Mouse (Mus musculus): ENCODE data around the gene 4933415A04Rik. TPM values are rescaled to one million over a fixed set of nuclear protein-coding genes. Genes with fewer than 3 reads are reported as not detected.

The 4933415A04Rik gene
- polyA plus RNA-seq, 1 experiment, result 0.05 TPM

DNA sequence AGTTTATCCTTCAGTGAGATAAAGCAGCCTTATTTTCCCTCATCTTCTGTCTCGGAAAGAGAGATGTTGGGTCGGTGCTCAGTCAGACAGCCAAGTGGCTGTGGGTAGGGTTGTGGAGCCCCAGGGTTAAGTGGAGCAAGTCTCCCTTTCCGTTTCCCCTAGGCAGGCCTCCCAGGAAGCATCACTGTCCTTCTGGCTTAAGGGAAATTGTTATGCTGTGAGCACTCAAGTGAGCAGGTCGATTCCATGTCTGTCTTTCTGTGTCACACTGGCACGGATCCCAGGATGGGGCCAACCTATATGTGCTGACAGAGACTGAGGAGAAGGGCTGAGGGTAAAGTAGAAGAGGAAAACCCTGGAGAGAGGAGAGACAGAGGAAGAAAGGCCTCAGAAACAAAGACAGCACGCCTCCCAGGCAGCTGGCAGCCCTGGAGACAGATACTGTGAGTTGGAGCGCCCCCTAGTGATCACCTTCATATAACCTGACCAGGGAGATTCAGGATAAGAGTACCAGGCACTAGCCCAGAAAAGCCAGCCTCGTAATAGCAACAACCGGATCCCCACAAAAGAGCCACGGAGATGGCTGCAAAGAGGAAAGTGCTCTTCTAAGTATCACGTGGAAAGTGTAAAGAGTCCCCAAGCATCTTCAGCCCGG lies 26.1 kb downstream of the 4933415A04Rik start:
- TF ChIP-seq POLR2A (IDR thresholded peaks at IDR 0.05; ENCODE audit: low read depth, low read length) (no peak), CTCF (IDR thresholded peaks at IDR 0.05; ENCODE audit: extremely low read depth, insufficient read depth, insufficient read length, insufficient replicate concordance) (peak; percentile 52; the same call in 1 of the 2 replicates)
- H3K4me1 ChIP-seq (ENCODE audit: control insufficient read depth, insufficient read depth, insufficient read length), result no peaks in the 10 kb centered on the region
- no peaks in the 10 kb centered on the region for H3K27me3 ChIP-seq (ENCODE audit: control insufficient read depth, insufficient read depth, low read length)
- H3K27ac ChIP-seq (ENCODE audit: insufficient read depth, low read length), result no peak overlapping the region
- H3K36me3 ChIP-seq (ENCODE audit: control insufficient read depth, insufficient read depth, low read length), result no peaks in the 10 kb centered on the region
- WGBS, result 40% methylated on average over 12 of the region's 12 CpGs
- peak; percentile 8 to 51 for DNase-seq (ENCODE audit: low read depth in 1 of 2, low spot score in 2 of 2)
- no peak overlapping the region for H3K4me3 ChIP-seq (ENCODE audit: extremely low read depth, insufficient read depth, insufficient read length)

DNA sequence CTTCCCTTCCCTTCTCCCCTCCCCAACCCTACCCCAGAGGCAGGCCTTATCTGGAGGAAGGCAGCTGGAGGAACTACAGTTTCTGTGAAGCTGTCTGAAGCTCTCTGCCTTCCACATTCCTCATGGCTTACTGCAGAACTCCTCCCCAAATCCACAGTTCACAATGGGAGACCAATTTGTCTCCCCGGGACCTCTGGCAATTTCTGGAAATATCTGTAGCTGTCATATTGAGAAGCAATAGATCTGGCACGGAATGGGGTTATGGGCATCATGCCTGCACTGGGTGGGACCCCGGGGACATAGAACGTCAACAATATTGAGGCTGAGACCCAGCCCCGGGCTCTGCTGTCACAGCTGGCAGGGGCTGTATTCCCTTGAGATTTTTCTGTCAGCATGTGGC lies 31.1 kb downstream of the 4933415A04Rik start:
- H3K27me3 ChIP-seq (ENCODE audit: control insufficient read depth, insufficient read depth, low read length), result no peaks in the 10 kb centered on the region
- 71% methylated on average over 5 of the region's 5 CpGs for WGBS
- DNase-seq (ENCODE audit: low read depth in 1 of 2, low spot score in 2 of 2), result no peak
- no peaks in the 10 kb centered on the region for H3K36me3 ChIP-seq (ENCODE audit: control insufficient read depth, insufficient read depth, low read length)
- no peak overlapping the region for H3K4me3 ChIP-seq (ENCODE audit: extremely low read depth, insufficient read depth, insufficient read length)
- no peaks in the 10 kb centered on the region for H3K4me1 ChIP-seq (ENCODE audit: control insufficient read depth, insufficient read depth, insufficient read length)
- TF ChIP-seq CTCF (IDR thresholded peaks at IDR 0.05; ENCODE audit: extremely low read depth, insufficient read depth, insufficient read length, insufficient replicate concordance) (no peak), POLR2A (IDR thresholded peaks at IDR 0.05; ENCODE audit: low read depth, low read length) (no peak)
- H3K27ac ChIP-seq (ENCODE audit: insufficient read depth, low read length), result no peak overlapping the region

DNA sequence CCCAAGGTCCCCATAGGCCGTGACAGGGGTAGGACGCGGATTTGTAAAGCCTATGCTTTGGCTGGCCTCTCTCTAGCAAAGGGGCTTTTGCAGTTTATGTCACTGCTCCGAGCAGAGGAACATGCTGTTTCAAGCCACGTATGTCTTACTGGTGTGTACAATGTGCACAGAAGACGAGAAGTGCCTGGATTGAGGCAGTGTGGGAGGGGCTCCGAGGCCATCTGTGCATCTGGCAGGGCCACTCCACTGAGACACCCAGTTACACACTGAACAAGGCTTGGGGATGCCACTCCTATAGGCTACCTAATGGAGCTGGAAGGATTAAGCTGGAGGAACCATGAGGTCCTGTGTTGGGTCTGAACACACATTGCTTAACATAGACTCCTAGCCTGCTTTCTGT lies 31.6 kb downstream of the 4933415A04Rik start:
- TF ChIP-seq CTCF (IDR thresholded peaks at IDR 0.05; ENCODE audit: extremely low read depth, insufficient read depth, insufficient read length, insufficient replicate concordance) (no peak), POLR2A (IDR thresholded peaks at IDR 0.05; ENCODE audit: low read depth, low read length) (no peak)
- no peak for DNase-seq (ENCODE audit: low read depth in 1 of 2, low spot score in 2 of 2)
- 81% methylated on average over 7 of the region's 7 CpGs for WGBS
- Histone ChIP-seq H3K4me3 (ENCODE audit: extremely low read depth, insufficient read depth, insufficient read length) (no peak overlapping the region), H3K4me1 (ENCODE audit: control insufficient read depth, insufficient read depth, insufficient read length) (no peaks in the 10 kb centered on the region), H3K27me3 (ENCODE audit: control insufficient read depth, insufficient read depth, low read length) (no peaks in the 10 kb centered on the region), H3K36me3 (ENCODE audit: control insufficient read depth, insufficient read depth, low read length) (no peaks in the 10 kb centered on the region), H3K27ac (ENCODE audit: insufficient read depth, low read length) (no peak overlapping the region)

DNA sequence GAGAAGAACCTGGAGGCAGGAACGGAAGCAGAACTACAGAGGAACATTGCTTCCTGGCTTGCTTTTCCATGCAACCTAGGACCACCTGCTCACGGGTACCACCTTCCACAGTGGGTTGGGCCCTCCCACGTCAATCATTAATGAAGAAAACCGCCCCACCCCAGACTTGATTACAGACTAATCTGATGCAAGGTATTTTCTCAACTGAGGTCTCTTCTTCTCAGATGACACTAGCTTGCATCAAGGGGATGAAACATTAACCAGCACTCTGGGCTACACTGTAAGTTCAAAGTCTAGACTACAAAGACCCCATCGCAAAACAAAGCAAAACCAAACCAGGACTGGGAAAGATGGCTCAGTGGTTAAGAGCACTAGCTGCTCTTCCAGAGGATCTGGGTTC lies 34.9 kb downstream of the 4933415A04Rik start:
- 88% methylated on average over 5 of the region's 5 CpGs for WGBS
- no peaks in the 10 kb centered on the region for H3K27me3 ChIP-seq (ENCODE audit: control insufficient read depth, insufficient read depth, low read length)
- no peak for TF ChIP-seq POLR2A (IDR thresholded peaks at IDR 0.05; ENCODE audit: low read depth, low read length)
- TF ChIP-seq CTCF (IDR thresholded peaks at IDR 0.05; ENCODE audit: extremely low read depth, insufficient read depth, insufficient read length, insufficient replicate concordance), result no peak
- H3K27ac ChIP-seq (ENCODE audit: insufficient read depth, low read length), result no peak overlapping the region
- H3K4me1 ChIP-seq (ENCODE audit: control insufficient read depth, insufficient read depth, insufficient read length), result no peaks in the 10 kb centered on the region
- H3K36me3 ChIP-seq (ENCODE audit: control insufficient read depth, insufficient read depth, low read length), result no peaks in the 10 kb centered on the region
- no peak overlapping the region for H3K4me3 ChIP-seq (ENCODE audit: extremely low read depth, insufficient read depth, insufficient read length)
- DNase-seq (ENCODE audit: low read depth in 1 of 2, low spot score in 2 of 2), result no peak

DNA sequence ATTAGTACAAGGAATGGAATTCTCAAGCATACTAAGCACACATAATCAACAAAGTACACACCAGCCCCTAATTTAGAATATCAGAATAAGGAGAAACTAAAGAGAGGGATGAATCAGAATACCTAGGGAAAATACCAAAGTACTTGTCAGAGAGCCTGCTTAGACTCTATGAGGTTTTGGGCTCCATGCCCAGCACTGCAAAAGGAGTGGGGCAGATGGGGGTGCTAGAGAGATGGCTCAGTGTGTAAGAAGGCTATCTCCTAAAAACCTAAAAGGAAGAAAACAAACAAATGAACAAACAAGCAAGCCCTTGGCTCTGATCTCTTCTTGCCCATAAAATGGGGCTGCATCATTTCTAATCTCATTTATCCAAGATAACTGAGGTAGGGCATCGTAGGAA lies 37.5 kb downstream of the 4933415A04Rik start:
- 97% methylated on average over 1 of the region's 1 CpGs for WGBS
- DNase-seq (ENCODE audit: low read depth in 1 of 2, low spot score in 2 of 2), result no peak
- H3K36me3 ChIP-seq (ENCODE audit: control insufficient read depth, insufficient read depth, low read length), result no peaks in the 10 kb centered on the region
- no peak overlapping the region for H3K27ac ChIP-seq (ENCODE audit: insufficient read depth, low read length)
- H3K27me3 ChIP-seq (ENCODE audit: control insufficient read depth, insufficient read depth, low read length), result no peaks in the 10 kb centered on the region
- H3K4me1 ChIP-seq (ENCODE audit: control insufficient read depth, insufficient read depth, insufficient read length), result no peaks in the 10 kb centered on the region
- H3K4me3 ChIP-seq (ENCODE audit: extremely low read depth, insufficient read depth, insufficient read length), result no peak overlapping the region
- TF ChIP-seq POLR2A (IDR thresholded peaks at IDR 0.05; ENCODE audit: low read depth, low read length) (no peak), CTCF (IDR thresholded peaks at IDR 0.05; ENCODE audit: extremely low read depth, insufficient read depth, insufficient read length, insufficient replicate concordance) (no peak)

DNA sequence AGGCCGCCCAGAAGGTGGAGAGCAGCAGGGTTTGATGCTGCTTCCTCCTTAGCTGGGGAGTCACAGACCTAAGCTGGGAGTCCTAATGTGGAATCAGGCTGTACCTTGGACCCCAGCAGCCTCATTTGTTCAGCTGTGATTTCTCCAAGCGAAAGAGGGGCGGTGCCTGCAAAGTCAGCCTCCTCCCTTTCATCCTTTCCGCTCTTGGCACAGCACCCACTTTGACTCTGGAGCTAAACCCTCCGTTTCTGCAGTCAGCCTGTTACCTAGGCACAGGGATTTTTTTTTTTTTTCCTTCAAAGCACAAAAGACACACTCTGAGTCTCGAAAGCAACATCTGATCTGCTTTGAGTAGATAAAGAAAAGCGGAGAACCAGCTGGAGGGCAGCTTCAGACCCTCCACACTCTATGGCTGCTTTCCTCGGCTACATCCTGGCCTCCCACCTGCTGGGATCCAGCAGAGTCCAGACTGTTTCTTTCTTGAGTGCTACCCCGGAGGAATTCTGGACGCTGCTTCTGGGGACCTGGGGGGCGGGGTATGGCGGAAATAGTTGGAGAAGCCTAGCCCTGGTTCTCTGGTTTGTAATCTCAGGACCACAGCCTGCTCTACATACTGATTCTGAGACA lies 39.6 kb downstream of the 4933415A04Rik start:
- Histone ChIP-seq H3K4me3 (ENCODE audit: extremely low read depth, insufficient read depth, insufficient read length) (no peak overlapping the region), H3K27ac (ENCODE audit: insufficient read depth, low read length) (no peak overlapping the region), H3K27me3 (ENCODE audit: control insufficient read depth, insufficient read depth, low read length) (no peaks in the 10 kb centered on the region), H3K4me1 (ENCODE audit: control insufficient read depth, insufficient read depth, insufficient read length) (no peaks in the 10 kb centered on the region), H3K36me3 (ENCODE audit: control insufficient read depth, insufficient read depth, low read length) (no peaks in the 10 kb centered on the region)
- WGBS, result 61% methylated on average over 12 of the region's 12 CpGs
- no peak for TF ChIP-seq CTCF (IDR thresholded peaks at IDR 0.05; ENCODE audit: extremely low read depth, insufficient read depth, insufficient read length, insufficient replicate concordance)
- no peak for TF ChIP-seq POLR2A (IDR thresholded peaks at IDR 0.05; ENCODE audit: low read depth, low read length)
- no peak for DNase-seq (ENCODE audit: low read depth in 1 of 2, low spot score in 2 of 2)
